Mouse (Mus musculus): ENCODE data around the gene Rnf11. TPM values are rescaled to one million over a fixed set of nuclear protein-coding genes. Genes with fewer than 3 reads are reported as not detected.
A peak's percentile ranks its signal among the peaks of the same experiment; 100 is the strongest.

Gene Rnf11
- polyA plus RNA-seq, 1 experiment from 2014 or later: 99.2 TPM

GRCm38 (mm10) chr4:109476554-109477014, 7.9 kb downstream of the Rnf11 start:
- peak overlapping the region; percentile 60 for H3K4me2 ChIP-seq (replicated peaks)
- ATAC-seq (ENCODE audit: low FRiP score) (peak; percentile 99), DNase-seq (ENCODE audit: low spot score) (peak; percentile 90)
- H3K27ac ChIP-seq: peak overlapping the region; percentile 97
- H3K36me3 ChIP-seq (replicated peaks; ENCODE audit: control insufficient read depth, insufficient read depth): 0 out of 2 replicates have a peak, but pooled peaks cover 3% of the 10 kb centered on the region
- H3K9me3 ChIP-seq (ENCODE audit: control insufficient read depth, low read length): no peaks in the 10 kb centered on the region
- H3K27me3 ChIP-seq (ENCODE audit: control insufficient read depth, insufficient read depth, low read length): peaks cover 3% of the 10 kb centered on the region; the same call in 1 of the 2 replicates
- peak overlapping the region; percentile 99 for H3K4me3 ChIP-seq (replicated peaks; ENCODE audit: low read length)
- peak overlapping the region; percentile 98 for H3K9ac ChIP-seq
- 0% methylated on average over 36 of the region's 39 CpGs for WGBS
- peaks cover 8% of the 10 kb centered on the region for H3K4me1 ChIP-seq (replicated peaks; ENCODE audit: control insufficient read depth, insufficient read depth, low read length)

GRCm38 (mm10) chr4:109475577-109476553, 8.7 kb downstream of the Rnf11 start:
- DNase-seq (ENCODE audit: low spot score): peak; percentile 52
- peak overlapping the region; percentile 97 for H3K27ac ChIP-seq
- peaks cover 8% of the 10 kb centered on the region for H3K4me1 ChIP-seq (replicated peaks; ENCODE audit: control insufficient read depth, insufficient read depth, low read length)
- H3K9ac ChIP-seq: peak overlapping the region; percentile 98
- ATAC-seq (ENCODE audit: low FRiP score): peak; percentile 78
- peak overlapping the region; percentile 60 for H3K4me2 ChIP-seq (replicated peaks)
- H3K36me3 ChIP-seq (replicated peaks; ENCODE audit: control insufficient read depth, insufficient read depth): 0 out of 2 replicates have a peak, but pooled peaks cover 3% of the 10 kb centered on the region
- H3K9me3 ChIP-seq (ENCODE audit: control insufficient read depth, low read length): no peaks in the 10 kb centered on the region
- peaks cover 3% of the 10 kb centered on the region; the same call in 1 of the 2 replicates for H3K27me3 ChIP-seq (ENCODE audit: control insufficient read depth, insufficient read depth, low read length)
- H3K4me3 ChIP-seq (replicated peaks; ENCODE audit: low read length): peak overlapping the region; percentile 99
- WGBS: under 1% methylated on average over 58 of the region's 68 CpGs

GRCm38 (mm10) chr4:109475078-109475477, 9.4 kb downstream of the Rnf11 start:
- H3K4me2 ChIP-seq (replicated peaks): peak overlapping the region; percentile 60
- 0 out of 2 replicates have a peak, but pooled peaks cover 3% of the 10 kb centered on the region for H3K36me3 ChIP-seq (replicated peaks; ENCODE audit: control insufficient read depth, insufficient read depth)
- H3K9me3 ChIP-seq (ENCODE audit: control insufficient read depth, low read length): no peaks in the 10 kb centered on the region
- H3K27ac ChIP-seq: no peak overlapping the region
- peaks cover 3% of the 10 kb centered on the region; the same call in 1 of the 2 replicates for H3K27me3 ChIP-seq (ENCODE audit: control insufficient read depth, insufficient read depth, low read length)
- H3K4me1 ChIP-seq (replicated peaks; ENCODE audit: control insufficient read depth, insufficient read depth, low read length): peaks cover 8% of the 10 kb centered on the region
- ATAC-seq (ENCODE audit: low FRiP score): no peak
- peak overlapping the region; percentile 99 for H3K4me3 ChIP-seq (replicated peaks; ENCODE audit: low read length)
- DNase-seq (ENCODE audit: low spot score): no peak
- H3K9ac ChIP-seq: peak overlapping the region; percentile 98
- WGBS: 47% methylated on average over 2 of the region's 2 CpGs

- WGBS: 97% methylated on average over 3 of the region's 3 CpGs
- Histone ChIP-seq H3K36me3 (replicated peaks; ENCODE audit: control insufficient read depth, insufficient read depth) (0 out of 2 replicates have a peak, but pooled peaks cover 3% of the 10 kb centered on the region), H3K9me3 (ENCODE audit: control insufficient read depth, low read length) (no peaks in the 10 kb centered on the region), H3K9ac (no peak overlapping the region), H3K4me2 (replicated peaks) (no peak overlapping the region), H3K27me3 (ENCODE audit: control insufficient read depth, insufficient read depth, low read length) (peaks cover 3% of the 10 kb centered on the region; the same call in 1 of the 2 replicates), H3K4me3 (replicated peaks; ENCODE audit: low read length) (no peak overlapping the region), H3K4me1 (replicated peaks; ENCODE audit: control insufficient read depth, insufficient read depth, low read length) (peaks cover 8% of the 10 kb centered on the region), H3K27ac (no peak overlapping the region)
- DNase-seq (ENCODE audit: low spot score) (no peak), ATAC-seq (ENCODE audit: low FRiP score) (no peak)
Measured at GRCm38 (mm10) chr4:109472566-109472965, 12.0 kb downstream of the Rnf11 start.

GRCm38 (mm10) chr4:109471606-109472005, 12.9 kb downstream of the Rnf11 start:
- DNase-seq (ENCODE audit: low spot score): no peak
- no peak overlapping the region for H3K27ac ChIP-seq
- H3K4me3 ChIP-seq (replicated peaks; ENCODE audit: low read length): no peak overlapping the region
- no peak for ATAC-seq (ENCODE audit: low FRiP score)
- peaks cover 3% of the 10 kb centered on the region; the same call in 1 of the 2 replicates for H3K27me3 ChIP-seq (ENCODE audit: control insufficient read depth, insufficient read depth, low read length)
- H3K4me2 ChIP-seq (replicated peaks): no peak overlapping the region
- peaks cover 8% of the 10 kb centered on the region for H3K4me1 ChIP-seq (replicated peaks; ENCODE audit: control insufficient read depth, insufficient read depth, low read length)
- no peak overlapping the region for H3K9ac ChIP-seq
- H3K36me3 ChIP-seq (replicated peaks; ENCODE audit: control insufficient read depth, insufficient read depth): 0 out of 2 replicates have a peak, but pooled peaks cover 3% of the 10 kb centered on the region
- no peaks in the 10 kb centered on the region for H3K9me3 ChIP-seq (ENCODE audit: control insufficient read depth, low read length)

GRCm38 (mm10) chr4:109467687-109468086, 16.8 kb downstream of the Rnf11 start:
- no peak for ATAC-seq (ENCODE audit: low FRiP score)
- H3K4me1 ChIP-seq (replicated peaks; ENCODE audit: control insufficient read depth, insufficient read depth, low read length): no peaks in the 10 kb centered on the region
- H3K9me3 ChIP-seq (ENCODE audit: control insufficient read depth, low read length): no peaks in the 10 kb centered on the region
- H3K4me3 ChIP-seq (replicated peaks; ENCODE audit: low read length): no peak overlapping the region
- no peak overlapping the region for H3K9ac ChIP-seq
- H3K27ac ChIP-seq: no peak overlapping the region
- no peak overlapping the region for H3K4me2 ChIP-seq (replicated peaks)
- H3K36me3 ChIP-seq (replicated peaks; ENCODE audit: control insufficient read depth, insufficient read depth): 0 out of 2 replicates have a peak, but pooled peaks cover 3% of the 10 kb centered on the region
- DNase-seq (ENCODE audit: low spot score): no peak
- H3K27me3 ChIP-seq (ENCODE audit: control insufficient read depth, insufficient read depth, low read length): no peaks in the 10 kb centered on the region

GRCm38 (mm10) chr4:109463892-109464291, 20.6 kb downstream of the Rnf11 start:
- H3K27ac ChIP-seq: no peak overlapping the region
- no peak overlapping the region for H3K4me3 ChIP-seq (replicated peaks; ENCODE audit: low read length)
- DNase-seq (ENCODE audit: low spot score): no peak
- H3K4me2 ChIP-seq (replicated peaks): no peak overlapping the region
- no peak for ATAC-seq (ENCODE audit: low FRiP score)
- no peaks in the 10 kb centered on the region for H3K4me1 ChIP-seq (replicated peaks; ENCODE audit: control insufficient read depth, insufficient read depth, low read length)
- no peaks in the 10 kb centered on the region for H3K27me3 ChIP-seq (ENCODE audit: control insufficient read depth, insufficient read depth, low read length)
- no peaks in the 10 kb centered on the region for H3K36me3 ChIP-seq (replicated peaks; ENCODE audit: control insufficient read depth, insufficient read depth)
- no peaks in the 10 kb centered on the region for H3K9me3 ChIP-seq (ENCODE audit: control insufficient read depth, low read length)
- no peak overlapping the region for H3K9ac ChIP-seq

- no peak overlapping the region for H3K27ac ChIP-seq
- no peaks in the 10 kb centered on the region for H3K9me3 ChIP-seq (ENCODE audit: control insufficient read depth, low read length)
- no peaks in the 10 kb centered on the region for H3K4me1 ChIP-seq (replicated peaks; ENCODE audit: control insufficient read depth, insufficient read depth, low read length)
- no peaks in the 10 kb centered on the region; the same call in 1 of the 2 replicates for H3K36me3 ChIP-seq (replicated peaks; ENCODE audit: control insufficient read depth, insufficient read depth)
- DNase-seq (ENCODE audit: low spot score): no peak
- no peak overlapping the region for H3K9ac ChIP-seq
- ATAC-seq (ENCODE audit: low FRiP score): no peak
- H3K4me2 ChIP-seq (replicated peaks): no peak overlapping the region
- no peak overlapping the region for H3K4me3 ChIP-seq (replicated peaks; ENCODE audit: low read length)
- H3K27me3 ChIP-seq (ENCODE audit: control insufficient read depth, insufficient read depth, low read length): no peaks in the 10 kb centered on the region
- 79% methylated on average over 3 of the region's 3 CpGs for WGBS
Measured at GRCm38 (mm10) chr4:109460421-109461179, 23.9 kb downstream of the Rnf11 start.

- Histone ChIP-seq H3K4me1 (replicated peaks; ENCODE audit: control insufficient read depth, insufficient read depth, low read length) (no peaks in the 10 kb centered on the region), H3K4me3 (replicated peaks; ENCODE audit: low read length) (no peak overlapping the region), H3K4me2 (replicated peaks) (no peak overlapping the region), H3K9me3 (ENCODE audit: control insufficient read depth, low read length) (no peaks in the 10 kb centered on the region), H3K27me3 (ENCODE audit: control insufficient read depth, insufficient read depth, low read length) (no peaks in the 10 kb centered on the region), H3K27ac (no peak overlapping the region), H3K36me3 (replicated peaks; ENCODE audit: control insufficient read depth, insufficient read depth) (peaks cover 18% of the 10 kb centered on the region), H3K9ac (no peak overlapping the region)
- 92% methylated on average over 6 of the region's 6 CpGs for WGBS
- ATAC-seq (ENCODE audit: low FRiP score) (no peak), DNase-seq (ENCODE audit: low spot score) (no peak)
Measured at GRCm38 (mm10) chr4:109456821-109457220, 27.7 kb downstream of the Rnf11 start.
